Mouse (Mus musculus) C2C12 (cell line): ENCODE measurements around the gene Ifna4.
"Not testable (repeated sequence)": the region's sequence is repeated elsewhere in the genome, so short reads cannot be mapped to it uniquely, and the experiment has no call there.

Experiments used
- CEBPB ChIP-seq: IDR thresholded peaks from one replicate; pipeline ENCODE4 v1.6.1; 2011; ENCODE audit warnings: low read depth, mild to moderate bottlenecking, control low read depth, moderate library complexity
- CTCF ChIP-seq: IDR thresholded peaks from one replicate; pipeline ENCODE4 v1.5.1; 2011; ENCODE audit not compliant: control insufficient read depth, insufficient read depth, insufficient read length
- MAX ChIP-seq: IDR thresholded peaks from one replicate; pipeline ENCODE4 v1.6.1; 2011; ENCODE audit warnings: mild to moderate bottlenecking, control low read depth
- MYOD1 ChIP-seq: IDR thresholded peaks from one replicate; pipeline ENCODE4 v1.6.1; 2011; ENCODE audit warnings: low read depth; ENCODE audit not compliant: control insufficient read depth, insufficient read length
- MYOG ChIP-seq: IDR thresholded peaks from one replicate; pipeline ENCODE4 v1.6.1; 2011; ENCODE audit not compliant: control insufficient read depth, insufficient read length; ENCODE audit errors: extremely low read depth
- USF1 ChIP-seq: IDR thresholded peaks from one replicate; pipeline ENCODE4 v1.6.1; 2011; ENCODE audit warnings: low read depth, mild to moderate bottlenecking, control low read depth, moderate library complexity

- not testable (repeated sequence) for TF ChIP-seq CTCF, CEBPB, MYOD1, MAX, MYOG, USF1
Measured at GRCm38 (mm10) chr4:88805231-88805630, 36.4 kb upstream of the Ifna4 start, which contains the start of gene Gm13288.
